In the genomic region with DNA sequence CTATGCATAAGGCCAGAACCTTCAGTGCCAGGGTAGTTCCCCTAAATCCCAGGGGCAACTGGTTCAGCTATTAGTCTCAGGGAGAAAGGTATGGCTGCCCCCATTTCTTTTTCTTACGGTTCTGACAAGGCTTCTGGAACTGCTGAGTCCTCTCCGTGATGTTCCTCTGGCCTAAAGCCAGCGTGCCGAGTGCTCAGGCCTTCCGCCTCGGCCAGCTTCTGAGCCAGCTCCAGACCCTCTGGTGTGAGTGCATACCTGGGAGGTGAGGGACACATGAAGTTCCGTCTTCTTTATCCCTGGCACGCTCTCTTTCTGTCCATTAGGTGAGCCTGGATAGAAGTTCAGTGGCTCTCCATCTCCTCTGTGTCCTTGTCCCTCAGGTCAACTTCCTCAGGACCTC, we compare ENCODE assay signal across 24 mouse cellular contexts. TPM values are rescaled to one million over a fixed set of nuclear protein-coding genes. Genes with fewer than 3 reads are reported as not detected.
A peak's percentile ranks its signal among the peaks of the same experiment; 100 is the strongest.
DNase-seq lines count a peak whose midpoint lies in the region; ATAC-seq and TF ChIP-seq lines count a peak whose summit lies in the region.
"Had no signal": no experiment of that assay in that cellular context is flagged by ENCODE, and none has a peak within 500 bp of the region (broad histone marks: within the 10 kb centered on the region; RNA-seq: fewer than 3 reads in every experiment).

No protein-coding gene starts in this region.

- no peaks in the 10 kb centered on the region; the same call in 1 of the 2 replicates for H3K4me1 ChIP-seq in kidney, postnatal 0 days (replicated peaks; ENCODE audit: insufficient read depth, low read length)
- peaks cover 19% of the 10 kb centered on the region; the same call in 1 of the 2 replicates for H3K4me1 ChIP-seq in lung, postnatal 0 days (ENCODE audit: insufficient read depth, low read depth, low read length)
- H3K4me1 ChIP-seq in embryonic fibroblast, embryonic 13.5 days (ENCODE audit: control insufficient read depth, insufficient read depth, low read length) = peaks cover 4% of the 10 kb centered on the region; the same call in 1 of the 2 replicates

- TF ChIP-seq EP300 in lung, postnatal 0 days (IDR thresholded peaks at IDR 0.05) = no peak

- no peaks in the 10 kb centered on the region for H3K9me3 ChIP-seq in kidney, postnatal 0 days (replicated peaks; ENCODE audit: low read length)
- H3K9me3 ChIP-seq in lung, postnatal 0 days (ENCODE audit: low read length) = no peaks in the 10 kb centered on the region
- H3K9me3 ChIP-seq: heart, embryonic 10.5 days; hindbrain, embryonic 15.5 days; limb, embryonic 12.5 days; liver, embryonic 12.5 days; neural tube, embryonic 12.5 days; stomach, embryonic 15.5 days had no signal

- peaks cover 48% of the 10 kb centered on the region for H3K36me3 ChIP-seq in kidney, postnatal 0 days (ENCODE audit: insufficient read depth, low read length)
- H3K36me3 ChIP-seq in lung, postnatal 0 days (ENCODE audit: insufficient read depth, low read length) = peaks cover 15% of the 10 kb centered on the region

- peak; percentile 81 for DNase-seq in cerebellum, adult 11-12 months
- no peak for DNase-seq in cerebellum, adult 9-11 months
- no peak for DNase-seq in kidney, postnatal 0 days (ENCODE audit: low spot score)
- DNase-seq in kidney, adult 8-10 months = no peak
- no peak for DNase-seq in lung, postnatal 0 days (ENCODE audit: low spot score)
- no peak for DNase-seq in lung, postnatal 14 days
- DNase-seq: adrenal gland, postnatal 14 days; kidney, adult 9 months; kidney, postnatal 36 days; layer of hippocampus, postnatal 36 days; lung, postnatal 36 days; midbrain, embryonic 14.5 days; thymus, postnatal 36 days had no signal

- H3K9ac ChIP-seq in kidney, postnatal 0 days (ENCODE audit: low read depth, low read length) = peak overlapping the region; percentile 20; the same call in 1 of the 2 replicates
- no peak overlapping the region for H3K9ac ChIP-seq in lung, postnatal 0 days (replicated peaks; ENCODE audit: low read depth)
- H3K9ac ChIP-seq: hindbrain, embryonic 15.5 days; limb, embryonic 12.5 days; liver, embryonic 12.5 days; neural tube, embryonic 12.5 days; stomach, embryonic 15.5 days had no signal

- no peaks in the 10 kb centered on the region for H3K27me3 ChIP-seq in kidney, postnatal 0 days (ENCODE audit: insufficient read depth, low read length)
- H3K27me3 ChIP-seq in lung, postnatal 0 days (replicated peaks; ENCODE audit: insufficient read depth, low read length) = no peaks in the 10 kb centered on the region
- H3K27me3 ChIP-seq: hindbrain, embryonic 15.5 days; limb, embryonic 12.5 days; liver, embryonic 12.5 days; neural tube, embryonic 12.5 days; stomach, embryonic 15.5 days had no signal

- no peak for ATAC-seq in kidney, postnatal 0 days (replicated peaks; ENCODE audit: low FRiP score, low read depth)
- ATAC-seq in lung, postnatal 0 days = no peak
- ATAC-seq: forebrain, embryonic 14.5 days; liver, embryonic 12.5 days had no signal

- WGBS in kidney, postnatal 0 days = 88% methylated on average over 8 of the region's 8 CpGs
- 51% methylated on average over 8 of the region's 8 CpGs for WGBS in lung, postnatal 0 days

- H3K4me2 ChIP-seq in kidney, postnatal 0 days (ENCODE audit: low read length) = no peak overlapping the region
- H3K4me2 ChIP-seq in lung, postnatal 0 days (replicated peaks; ENCODE audit: low read depth, low read length) = no peak overlapping the region
- H3K4me2 ChIP-seq: hindbrain, embryonic 15.5 days; limb, embryonic 12.5 days; liver, embryonic 12.5 days; neural tube, embryonic 12.5 days; stomach, embryonic 15.5 days had no signal

- no peak overlapping the region for H3K4me3 ChIP-seq in kidney, postnatal 0 days (replicated peaks; ENCODE audit: low read depth, low read length)
- no peak overlapping the region for H3K4me3 ChIP-seq in lung, postnatal 0 days (ENCODE audit: low read depth, low read length)
- H3K4me3 ChIP-seq in embryonic fibroblast, embryonic 13.5 days (ENCODE audit: insufficient read depth, low read length) = no peak overlapping the region
- H3K4me3 ChIP-seq: heart, embryonic 10.5 days; hindbrain, embryonic 15.5 days; limb, embryonic 12.5 days; liver, embryonic 12.5 days; neural tube, embryonic 12.5 days; stomach, embryonic 15.5 days had no signal

- peak; percentile 43; the same call in 1 of the 2 replicates for TF ChIP-seq POLR2A in embryonic fibroblast, embryonic 13.5 days (IDR thresholded peaks at IDR 0.05; ENCODE audit: low read depth, low read length)

- no peak for TF ChIP-seq CTCF in kidney, postnatal 0 days (IDR thresholded peaks at IDR 0.05; ENCODE audit: low read depth)
- TF ChIP-seq CTCF in lung, postnatal 0 days (IDR thresholded peaks at IDR 0.05) = no peak
- TF ChIP-seq CTCF in embryonic fibroblast, embryonic 13.5 days (IDR thresholded peaks at IDR 0.05; ENCODE audit: borderline replicate concordance, insufficient read depth, low read length) = no peak

- no peak overlapping the region for H3K27ac ChIP-seq in kidney, postnatal 0 days
- H3K27ac ChIP-seq in lung, postnatal 0 days (ENCODE audit: low read length) = peak overlapping the region; percentile 98
- H3K27ac ChIP-seq in embryonic fibroblast, embryonic 13.5 days (ENCODE audit: insufficient read depth, low read length) = no peak overlapping the region
- H3K27ac ChIP-seq: heart, embryonic 10.5 days; hindbrain, embryonic 15.5 days; limb, embryonic 12.5 days; liver, embryonic 12.5 days; neural tube, embryonic 12.5 days; stomach, embryonic 15.5 days had no signal

RNA-seq across cellular contexts. Expression of gene Mus81, which starts 2.8 kb away (rescaled TPM):
- 31.3 and 31.8 TPM in 2 replicates for polyA plus RNA-seq in kidney, postnatal 0 days (2015; fragmentation: Nextera tagmentation; extraction: Ambion mirVana)
- 46.7 and 50.2 TPM in 2 replicates for polyA plus RNA-seq in lung, postnatal 0 days (2015; fragmentation: Nextera tagmentation; extraction: Ambion mirVana)
- polyA plus RNA-seq in embryonic fibroblast, embryonic 13.5 days (2011; ENCODE audit: insufficient read length, low read depth, missing spikeins) = 21.8 and 27.1 TPM in 2 replicates

RNA-seq across cellular contexts. Expression of gene Cfl1, which starts 4.9 kb away (rescaled TPM):
- 2,170 and 2,281 TPM in 2 replicates for polyA plus RNA-seq in kidney, postnatal 0 days (2015; fragmentation: Nextera tagmentation; extraction: Ambion mirVana)
- 1,591 and 1,653 TPM in 2 replicates for polyA plus RNA-seq in lung, postnatal 0 days (2015; fragmentation: Nextera tagmentation; extraction: Ambion mirVana)
- polyA plus RNA-seq in embryonic fibroblast, embryonic 13.5 days (2011; ENCODE audit: insufficient read length, low read depth, missing spikeins) = 1,890 and 1,995 TPM in 2 replicates

RNA-seq across cellular contexts. Expression of gene Efemp2, which starts 11.6 kb away (rescaled TPM):
- polyA plus RNA-seq in kidney, postnatal 0 days (2015; fragmentation: Nextera tagmentation; extraction: Ambion mirVana) = 126 and 140 TPM in 2 replicates
- 91.8 and 96.1 TPM in 2 replicates for polyA plus RNA-seq in lung, postnatal 0 days (2015; fragmentation: Nextera tagmentation; extraction: Ambion mirVana)
- polyA plus RNA-seq in embryonic fibroblast, embryonic 13.5 days (2011; ENCODE audit: insufficient read length, low read depth, missing spikeins) = 368 and 420 TPM in 2 replicates

RNA-seq across cellular contexts. Expression of gene Ctsw, which starts 17.1 kb away (rescaled TPM):
- 0.79 and 1.2 TPM in 2 replicates for polyA plus RNA-seq in kidney, postnatal 0 days (2015; fragmentation: Nextera tagmentation; extraction: Ambion mirVana)
- polyA plus RNA-seq in lung, postnatal 0 days (2015; fragmentation: Nextera tagmentation; extraction: Ambion mirVana) = 2.6 and 2.8 TPM in 2 replicates
- polyA plus RNA-seq in embryonic fibroblast, embryonic 13.5 days (2011; ENCODE audit: insufficient read length, low read depth, missing spikeins) = 0.76 and 1.0 TPM in 2 replicates

RNA-seq across cellular contexts. Expression of gene 1700020D05Rik, which starts 18.2 kb away (rescaled TPM):
- polyA plus RNA-seq in kidney, postnatal 0 days (2015; fragmentation: Nextera tagmentation; extraction: Ambion mirVana) = 0.13 TPM in 1 of 2 replicates, not detected in the other
- polyA plus RNA-seq in lung, postnatal 0 days (2015; fragmentation: Nextera tagmentation; extraction: Ambion mirVana) = not detected in 2 replicates
- 0.97 and 1.4 TPM in 2 replicates for polyA plus RNA-seq in embryonic fibroblast, embryonic 13.5 days (2011; ENCODE audit: insufficient read length, low read depth, missing spikeins)
- polyA plus RNA-seq: embryonic facial prominence, embryonic 14.5 days; forebrain, embryonic 14.5 days; heart, embryonic 16.5 days; intestine, embryonic 14.5 days; liver, embryonic 12.5 days; stomach, embryonic 15.5 days had no signal
